Mouse (Mus musculus) mesoderm, embryonic 11.5 days (tissue): ENCODE data around the gene Cd320.
"Not testable (repeated sequence)": the region's sequence is repeated elsewhere in the genome, so short reads cannot be mapped to it uniquely, and the experiment has no call there.

Experiments used
- DNase-seq: peaks from one replicate; pipeline ENCODE4 v3.0.0-alpha.2; 2012; ENCODE audit warnings: low read depth, low spot score

Gene Cd320

DNA sequence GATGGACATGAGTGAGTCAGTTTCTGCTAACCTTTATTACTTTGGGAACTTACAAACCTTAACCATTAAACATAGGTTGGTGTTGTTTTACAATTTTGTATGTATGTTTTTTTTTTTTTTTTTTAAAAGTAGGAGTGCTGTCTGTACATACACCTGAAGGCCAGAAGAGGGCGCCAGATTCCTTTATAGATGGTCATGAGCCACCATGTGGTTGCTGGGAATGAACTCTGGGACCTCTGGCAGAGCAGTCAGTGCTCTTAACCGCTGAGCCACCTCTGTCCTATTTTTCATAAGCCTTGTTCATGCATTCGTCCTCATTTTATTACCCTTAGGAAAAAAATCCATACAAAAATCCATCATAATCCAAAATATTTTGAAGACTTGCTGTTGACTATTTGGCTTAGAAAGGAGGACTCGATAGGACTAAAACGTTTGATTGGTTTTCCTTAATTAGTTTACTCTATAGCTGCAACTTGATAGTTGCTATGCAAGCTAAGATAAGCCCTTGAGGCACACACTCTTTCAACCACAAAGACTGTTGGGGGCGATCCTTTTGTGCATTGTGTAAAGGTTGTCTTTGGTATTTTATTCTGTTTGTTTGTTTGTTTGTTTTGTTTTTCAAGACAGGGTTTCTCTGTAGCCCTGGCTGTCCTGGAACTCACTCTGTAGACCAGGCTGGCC, 54.4 kb downstream of the Cd320 start:
- peak; percentile 78 for DNase-seq

DNA sequence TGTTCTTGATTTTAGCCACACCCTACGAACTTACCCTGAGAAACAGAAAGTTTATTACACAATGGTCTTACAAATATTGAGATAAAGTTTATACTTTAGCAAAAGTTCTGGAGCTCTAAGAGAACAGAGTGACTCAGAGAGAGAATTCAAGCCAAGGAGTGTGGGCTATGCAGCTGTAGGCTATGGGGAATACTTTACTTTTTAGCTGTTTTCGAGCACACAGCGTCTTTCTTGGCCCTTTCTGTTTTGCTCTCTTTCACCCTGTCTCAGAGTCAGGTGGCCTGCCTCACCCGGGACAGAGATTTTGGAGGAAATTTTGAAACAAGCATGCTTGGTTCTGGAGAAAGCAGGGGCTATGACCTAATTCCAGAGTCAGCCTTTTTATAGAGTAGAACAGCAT, 55.3 kb downstream of the Cd320 start:
- not testable (repeated sequence) for DNase-seq
